14 mouse cellular contexts compared by ENCODE assay signal in genomic region chr3:82412397-82412796, GRCm38 (mm10). TPM values are rescaled to one million over a fixed set of nuclear protein-coding genes. Genes with fewer than 3 reads are reported as not detected.
DNase-seq lines count a peak whose midpoint lies in the region; ATAC-seq lines count a peak whose summit lies in the region.
"Had no signal": no experiment of that assay in that cellular context is flagged by ENCODE, and none has a peak within 500 bp of the region (broad histone marks: within the 10 kb centered on the region; RNA-seq: fewer than 3 reads in every experiment).

No protein-coding gene starts in this region.

- H3K4me1 ChIP-seq in hindbrain, embryonic 14.5 days (replicated peaks; ENCODE audit: control insufficient read depth, insufficient read depth, low read length): no peaks in the 10 kb centered on the region
- H3K4me1 ChIP-seq in hindbrain, embryonic 10.5 days (replicated peaks): no peaks in the 10 kb centered on the region
- no peaks in the 10 kb centered on the region for H3K4me1 ChIP-seq in midbrain, embryonic 14.5 days (ENCODE audit: control insufficient read depth, insufficient read depth, low read length)
- no peaks in the 10 kb centered on the region for H3K4me1 ChIP-seq in midbrain, embryonic 10.5 days
- H3K4me1 ChIP-seq: embryonic facial prominence, embryonic 12.5 days; heart, embryonic 12.5 days; megakaryocyte, embryonic 14.5 days; neural tube, embryonic 13.5 days had no signal

- ATAC-seq in hindbrain, embryonic 14.5 days (ENCODE audit: low FRiP score): no peak
- no peak for ATAC-seq in midbrain, embryonic 14.5 days (ENCODE audit: low FRiP score, low TSS enrichment)

- H3K27ac ChIP-seq in hindbrain, embryonic 14.5 days: no peak overlapping the region
- no peak overlapping the region for H3K27ac ChIP-seq in hindbrain, embryonic 10.5 days
- H3K27ac ChIP-seq in midbrain, embryonic 14.5 days (replicated peaks; ENCODE audit: low read depth, low read length): no peak overlapping the region
- H3K27ac ChIP-seq in midbrain, embryonic 10.5 days (replicated peaks): no peak overlapping the region
- H3K27ac ChIP-seq: embryonic facial prominence, embryonic 12.5 days; neural tube, embryonic 13.5 days had no signal

- H3K9me3 ChIP-seq in hindbrain, embryonic 14.5 days (ENCODE audit: control insufficient read depth, low read length): no peaks in the 10 kb centered on the region
- no peaks in the 10 kb centered on the region for H3K9me3 ChIP-seq in hindbrain, embryonic 10.5 days
- no peaks in the 10 kb centered on the region for H3K9me3 ChIP-seq in midbrain, embryonic 14.5 days (ENCODE audit: control insufficient read depth, low read length)
- no peaks in the 10 kb centered on the region for H3K9me3 ChIP-seq in midbrain, embryonic 10.5 days (replicated peaks)
- H3K9me3 ChIP-seq: embryonic facial prominence, embryonic 12.5 days; heart, embryonic 12.5 days; megakaryocyte, embryonic 14.5 days; neural tube, embryonic 13.5 days had no signal

- H3K27me3 ChIP-seq in hindbrain, embryonic 14.5 days (ENCODE audit: control insufficient read depth, insufficient read depth, low read length): no peaks in the 10 kb centered on the region
- no peaks in the 10 kb centered on the region for H3K27me3 ChIP-seq in hindbrain, embryonic 10.5 days (ENCODE audit: insufficient read depth, poor library complexity, severe bottlenecking)
- H3K27me3 ChIP-seq in midbrain, embryonic 14.5 days (ENCODE audit: control insufficient read depth, insufficient read depth, low read length): no peaks in the 10 kb centered on the region
- no peaks in the 10 kb centered on the region for H3K27me3 ChIP-seq in midbrain, embryonic 10.5 days (ENCODE audit: low read depth, poor library complexity, severe bottlenecking)
- H3K27me3 ChIP-seq: embryonic facial prominence, embryonic 12.5 days; heart, embryonic 12.5 days; megakaryocyte, embryonic 14.5 days; neural tube, embryonic 13.5 days had no signal

- DNase-seq in hindbrain, embryonic 14.5 days (ENCODE audit: low spot score): peak; percentile 67
- DNase-seq in hindbrain, embryonic 10.5 days (ENCODE audit: low spot score): no peak
- peak; percentile 40 for DNase-seq in midbrain, embryonic 14.5 days
- no peak for DNase-seq in midbrain, embryonic 10.5 days (ENCODE audit: low spot score)
- DNase-seq in c-Kit-positive CD71-negative TER-119-negative erythroid progenitor cells, embryonic 14.5 days (ENCODE audit: low read depth): peak; percentile 22
- peak; percentile 51 for DNase-seq in retina, postnatal 1 day
- DNase-seq in layer of hippocampus, adult 11-12 months (ENCODE audit: low spot score): no peak
- no peak for DNase-seq in layer of hippocampus, adult 8-10 months (ENCODE audit: low spot score in 2 of 2)
- DNase-seq: kidney, adult 18-20 months; spleen, adult 18-20 months had no signal

- H3K36me3 ChIP-seq in hindbrain, embryonic 14.5 days (replicated peaks; ENCODE audit: control insufficient read depth, insufficient read depth): no peaks in the 10 kb centered on the region
- no peaks in the 10 kb centered on the region for H3K36me3 ChIP-seq in hindbrain, embryonic 10.5 days
- no peaks in the 10 kb centered on the region for H3K36me3 ChIP-seq in midbrain, embryonic 14.5 days (ENCODE audit: control insufficient read depth, insufficient read depth, low read length)
- no peaks in the 10 kb centered on the region for H3K36me3 ChIP-seq in midbrain, embryonic 10.5 days
- H3K36me3 ChIP-seq: embryonic facial prominence, embryonic 12.5 days; heart, embryonic 12.5 days; neural tube, embryonic 13.5 days had no signal

- H3K9ac ChIP-seq in hindbrain, embryonic 14.5 days: no peak overlapping the region
- no peak overlapping the region for H3K9ac ChIP-seq in midbrain, embryonic 14.5 days (replicated peaks; ENCODE audit: low read length)
- H3K9ac ChIP-seq: embryonic facial prominence, embryonic 12.5 days; heart, embryonic 12.5 days; neural tube, embryonic 13.5 days had no signal

- no peak overlapping the region for H3K4me3 ChIP-seq in hindbrain, embryonic 14.5 days (replicated peaks; ENCODE audit: low read length)
- H3K4me3 ChIP-seq in hindbrain, embryonic 10.5 days: no peak overlapping the region
- no peak overlapping the region for H3K4me3 ChIP-seq in midbrain, embryonic 14.5 days (replicated peaks; ENCODE audit: low read depth, low read length)
- no peak overlapping the region for H3K4me3 ChIP-seq in midbrain, embryonic 10.5 days
- H3K4me3 ChIP-seq: embryonic facial prominence, embryonic 12.5 days; heart, embryonic 12.5 days; megakaryocyte, embryonic 14.5 days; neural tube, embryonic 13.5 days had no signal

- no peak overlapping the region for H3K4me2 ChIP-seq in hindbrain, embryonic 14.5 days (replicated peaks)
- H3K4me2 ChIP-seq in midbrain, embryonic 14.5 days (ENCODE audit: low read length): no peak overlapping the region
- H3K4me2 ChIP-seq: embryonic facial prominence, embryonic 12.5 days; heart, embryonic 12.5 days; neural tube, embryonic 13.5 days had no signal

RNA-seq across cellular contexts. Expression of gene Map9, which starts 54.6 kb away (rescaled TPM):
- polyA plus RNA-seq in hindbrain, embryonic 14.5 days (2014; fragmentation: Nextera tagmentation; extraction: Ambion mirVana): 68.3 and 96.6 TPM in 2 replicates
- polyA plus RNA-seq in hindbrain, embryonic 10.5 days (2016; fragmentation: Nextera tagmentation; extraction: Ambion mirVana): 6.9 TPM in 2 replicates
- polyA plus RNA-seq in midbrain, embryonic 14.5 days (2014; fragmentation: Nextera tagmentation; extraction: Ambion mirVana): 92.3 and 101 TPM in 2 replicates
- 6.4 and 7.8 TPM in 2 replicates for polyA plus RNA-seq in midbrain, embryonic 10.5 days (2016; fragmentation: Nextera tagmentation; extraction: Ambion mirVana)
- total RNA-seq in layer of hippocampus, adult 8-10 months (2022): 10 to 100 TPM; 66.2 to 84.3 (median 78.0) TPM

Comparison
In these comparisons a context has a peak if more than half of its experiments do, and no peak if none do; other contexts are left out.
1. DNase-seq: peak in hindbrain, embryonic 14.5 days (single experiment), midbrain, embryonic 14.5 days (single experiment), c-Kit-positive CD71-negative TER-119-negative erythroid progenitor cells, embryonic 14.5 days (single experiment) and retina, postnatal 1 day (single experiment); none in hindbrain, embryonic 10.5 days (single experiment), midbrain, embryonic 10.5 days (single experiment), layer of hippocampus, adult 11-12 months (single experiment) and layer of hippocampus, adult 8-10 months (0 of 2).